Mouse (Mus musculus) limb, embryonic 11.5 days (tissue): ENCODE measurements at regions not wholly inside any gene's neighbourhood (a gene's known extent, or its start where the extent isn't known, plus 50 kb on each side); places are given as distances from the start of the nearest gene placed in this dataset.

ENCODE experiments used
- ATAC-seq: fragments of 200-750 bp; cut with Nextera tagmentation; 2 replicates; pipeline ENCODE4 v1.8.0; 2017; ENCODE audit warnings: low read depth; ENCODE audit not compliant: insufficient number of reproducible peaks, low FRiP score, low TSS enrichment
- DNase-seq: peaks from one replicate; pipeline ENCODE4 v3.0.0-alpha.2; 2015; ENCODE audit warnings: low spot score
- H3K27ac ChIP-seq: fragments of 300-500 bp; sonication (generic); replicated peaks from 2 replicates; pipeline ENCODE4 v1.5.1; 2014; ENCODE audit warnings: low read depth, mild to moderate bottlenecking, low read length
- H3K27me3 ChIP-seq: fragments of 300-500 bp; sonication (generic); 2 replicates; pipeline ENCODE4 v1.6.1; 2014; ENCODE audit warnings: mild to moderate bottlenecking, low read length, mixed read lengths; ENCODE audit not compliant: control insufficient read depth, insufficient read depth
- H3K36me3 ChIP-seq: fragments of 300-500 bp; sonication (generic); 2 replicates; pipeline ENCODE4 v1.6.1; 2014; ENCODE audit warnings: mild to moderate bottlenecking, low read length, moderate library complexity, mixed read lengths; ENCODE audit not compliant: control insufficient read depth, insufficient read depth
- H3K4me1 ChIP-seq: fragments of 300-500 bp; sonication (generic); 2 replicates; pipeline ENCODE4 v1.6.1; 2014; ENCODE audit warnings: low read length, mixed read lengths; ENCODE audit not compliant: control insufficient read depth, insufficient read depth
- H3K4me2 ChIP-seq: fragments of 300-500 bp; sonication (generic); 2 replicates; pipeline ENCODE4 v1.6.1; 2014; ENCODE audit warnings: low read depth, mild to moderate bottlenecking, moderate library complexity; ENCODE audit not compliant: severe bottlenecking
- H3K4me3 ChIP-seq: fragments of 300-500 bp; sonication (generic); 2 replicates; pipeline ENCODE4 v1.5.1; 2014; ENCODE audit warnings: low read depth, low read length
- H3K9ac ChIP-seq: fragments of 300-500 bp; sonication (generic); 2 replicates; pipeline ENCODE4 v1.6.1; 2014; ENCODE audit warnings: mild to moderate bottlenecking, low read length
- H3K9me3 ChIP-seq: fragments of 300-500 bp; sonication (generic); 2 replicates; pipeline ENCODE4 v1.6.1; 2016; ENCODE audit warnings: low read length; ENCODE audit not compliant: control insufficient read depth
- WGBS: fragments of 180-500 bp; shearing (Covaris S2); extraction: QIAGEN DNeasy Blood & Tissue Kit; methylation state at CpG from one replicate; pipeline ENCODE4 v1.1.7; 2014; 5-methylcytosine and 5-hydroxymethylcytosine counted together

DNA sequence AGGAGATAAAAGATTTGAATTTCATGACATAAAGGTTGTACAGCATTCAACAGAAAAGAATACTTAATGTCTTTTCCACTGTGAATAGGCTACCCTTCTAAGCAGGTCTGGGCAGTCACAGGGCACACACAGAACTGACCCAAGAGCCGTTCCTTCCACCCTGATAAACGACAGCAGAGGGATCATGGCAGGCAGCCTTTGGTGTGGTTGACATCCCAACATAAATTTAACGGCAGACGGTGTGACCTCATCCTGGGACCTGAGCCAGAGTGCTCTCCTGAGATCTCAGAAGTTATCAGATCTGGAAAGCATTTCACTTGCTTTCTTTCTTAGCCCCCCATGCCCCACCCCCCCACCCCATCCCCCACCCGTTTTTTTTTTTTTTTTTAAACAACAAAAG, 290.1 kb downstream of the Sox4 start:
- Histone ChIP-seq H3K27me3 (no peaks in the 10 kb centered on the region), H3K4me1 (peaks cover 19% of the 10 kb centered on the region; the same call in 1 of the 2 replicates), H3K27ac (no peak overlapping the region), H3K4me2 (no peak overlapping the region), H3K9me3 (no peaks in the 10 kb centered on the region), H3K4me3 (no peak overlapping the region), H3K36me3 (no peaks in the 10 kb centered on the region), H3K9ac (no peak overlapping the region)
- DNase-seq (no peak), ATAC-seq (0 out of 2 replicates have a peak, but pooled peaks have one; percentile 31)
- 7% methylated on average over 5 of the region's 5 CpGs for WGBS

GRCm38 (mm10) chr13:28662316-28662752, 291.2 kb downstream of the Sox4 start:
- DNase-seq (no peak), ATAC-seq (no peak)
- Histone ChIP-seq H3K4me3 (no peak overlapping the region), H3K9me3 (no peaks in the 10 kb centered on the region), H3K4me1 (peaks cover 17% of the 10 kb centered on the region; the same call in 1 of the 2 replicates), H3K27ac (no peak overlapping the region), H3K9ac (no peak overlapping the region), H3K27me3 (no peaks in the 10 kb centered on the region), H3K36me3 (no peaks in the 10 kb centered on the region), H3K4me2 (no peak overlapping the region)
- 82% methylated on average over 3 of the region's 3 CpGs for WGBS

- WGBS, result 91% methylated on average over 2 of the region's 2 CpGs
- Histone ChIP-seq H3K27ac (no peak overlapping the region), H3K9ac (no peak overlapping the region), H3K4me2 (no peak overlapping the region), H3K4me1 (peaks cover 9% of the 10 kb centered on the region; the same call in 1 of the 2 replicates), H3K27me3 (no peaks in the 10 kb centered on the region), H3K9me3 (no peaks in the 10 kb centered on the region), H3K36me3 (no peaks in the 10 kb centered on the region), H3K4me3 (no peak overlapping the region)
- DNase-seq, result no peak
- no peak for ATAC-seq
Measured at GRCm38 (mm10) chr13:28660151-28660550, 293.4 kb downstream of the Sox4 start.

DNA sequence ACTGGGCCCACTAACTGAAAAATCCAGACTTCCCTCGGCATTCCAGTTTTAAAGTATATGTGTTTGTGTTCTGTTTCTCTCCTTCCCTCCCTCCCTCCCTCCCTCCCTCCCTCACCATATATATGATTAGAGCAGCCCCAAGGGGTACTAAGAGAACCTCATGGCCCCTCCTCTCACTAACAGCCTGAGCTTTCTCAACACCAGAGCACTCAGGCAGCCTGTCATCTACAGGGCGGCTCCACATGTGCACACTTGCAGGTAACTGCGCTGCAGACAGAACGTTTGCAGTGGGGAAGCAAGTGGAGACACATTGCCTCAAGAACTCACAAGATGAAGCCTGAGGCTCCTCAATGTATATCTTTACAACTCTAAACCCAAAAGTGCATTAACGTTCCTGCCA, 294.9 kb downstream of the Sox4 start:
- Histone ChIP-seq H3K27ac (no peak overlapping the region), H3K27me3 (no peaks in the 10 kb centered on the region), H3K36me3 (no peaks in the 10 kb centered on the region), H3K4me3 (no peak overlapping the region), H3K4me1 (no peaks in the 10 kb centered on the region), H3K4me2 (no peak overlapping the region), H3K9ac (no peak overlapping the region), H3K9me3 (no peaks in the 10 kb centered on the region)
- ATAC-seq, result 0 out of 2 replicates have a peak, but pooled peaks have one; percentile 39
- 58% methylated on average over 5 of the region's 5 CpGs for WGBS
- no peak for DNase-seq

DNA sequence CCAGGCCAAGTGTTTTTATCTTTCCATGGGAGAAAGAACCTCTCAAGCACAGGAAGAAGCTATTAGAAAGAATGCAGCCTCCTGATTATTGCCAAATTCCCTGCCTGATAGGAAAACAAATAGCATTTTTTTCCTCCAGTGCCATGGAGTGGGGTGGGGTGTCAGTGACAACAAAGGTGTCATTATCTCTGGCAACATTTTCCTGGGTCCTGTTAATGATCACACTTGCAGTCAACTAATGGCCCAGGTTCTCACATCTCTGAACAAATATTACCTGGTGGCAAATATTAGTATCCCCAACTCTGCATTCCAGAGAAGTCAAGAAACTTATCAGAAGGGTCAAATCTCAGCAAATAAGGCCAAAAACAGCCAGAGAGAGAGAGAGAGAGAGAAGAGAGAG, 298.6 kb downstream of the Sox4 start:
- DNase-seq (no peak), ATAC-seq (no peak)
- Histone ChIP-seq H3K9me3 (no peaks in the 10 kb centered on the region), H3K27me3 (no peaks in the 10 kb centered on the region), H3K4me1 (no peaks in the 10 kb centered on the region), H3K9ac (no peak overlapping the region), H3K27ac (no peak overlapping the region), H3K4me3 (no peak overlapping the region), H3K36me3 (no peaks in the 10 kb centered on the region), H3K4me2 (no peak overlapping the region)

GRCm38 (mm10) chr13:28653362-28653761, 300.2 kb downstream of the Sox4 start:
- Histone ChIP-seq H3K36me3 (no peaks in the 10 kb centered on the region), H3K4me3 (no peak overlapping the region), H3K4me2 (no peak overlapping the region), H3K9ac (no peak overlapping the region), H3K9me3 (no peaks in the 10 kb centered on the region), H3K27ac (no peak overlapping the region), H3K4me1 (no peaks in the 10 kb centered on the region), H3K27me3 (no peaks in the 10 kb centered on the region)
- 72% methylated on average over 4 of the region's 4 CpGs for WGBS
- DNase-seq, result no peak
- ATAC-seq, result no peak

DNA sequence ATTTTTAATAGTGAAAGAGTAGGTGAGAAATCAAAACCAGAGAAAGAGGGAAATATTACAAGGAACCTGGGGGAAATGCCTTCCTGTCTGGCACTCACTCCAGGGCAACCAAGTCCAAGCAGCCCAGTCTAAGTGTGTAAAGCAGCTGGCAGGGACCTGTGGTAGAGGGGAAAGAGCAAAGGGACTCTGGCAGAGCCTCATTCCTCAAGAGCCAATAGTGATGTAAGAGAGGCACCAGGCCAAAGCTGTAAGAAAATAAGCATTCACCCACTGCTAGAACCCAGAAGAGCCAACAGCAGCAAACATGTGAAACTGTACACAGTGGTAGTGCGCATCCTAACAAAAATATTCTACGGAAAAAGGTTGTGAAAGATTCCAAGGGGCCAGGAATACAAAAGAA, 301.7 kb downstream of the Sox4 start:
- no peak overlapping the region for H3K27ac ChIP-seq
- no peaks in the 10 kb centered on the region for H3K9me3 ChIP-seq
- no peaks in the 10 kb centered on the region for H3K36me3 ChIP-seq
- no peak overlapping the region for H3K9ac ChIP-seq
- H3K4me2 ChIP-seq, result no peak overlapping the region
- 93% methylated on average over 2 of the region's 2 CpGs for WGBS
- ATAC-seq, result no peak
- no peaks in the 10 kb centered on the region for H3K4me1 ChIP-seq
- no peak overlapping the region for H3K4me3 ChIP-seq
- no peaks in the 10 kb centered on the region for H3K27me3 ChIP-seq
- DNase-seq, result no peak

DNA sequence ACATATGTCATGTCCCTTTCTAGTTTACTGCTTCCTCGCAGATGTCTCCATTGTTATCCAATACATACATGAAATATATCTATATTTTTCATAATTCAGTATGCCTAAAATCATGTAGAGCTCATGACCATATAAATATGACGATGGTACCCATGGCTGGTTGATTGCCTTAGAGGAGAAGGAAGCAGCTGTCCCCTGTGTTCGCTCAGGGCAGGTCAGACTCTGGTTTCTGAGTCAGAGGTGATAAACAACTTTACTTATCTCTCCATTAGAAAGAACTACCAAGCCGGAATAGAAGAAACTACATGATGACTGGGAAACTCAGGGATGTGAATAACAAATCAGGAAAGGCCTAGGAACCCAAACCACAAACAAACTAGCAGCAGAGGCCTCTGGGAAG, 307.6 kb downstream of the Sox4 start:
- no peak overlapping the region for H3K4me2 ChIP-seq
- H3K36me3 ChIP-seq, result no peaks in the 10 kb centered on the region
- H3K9me3 ChIP-seq, result no peaks in the 10 kb centered on the region
- H3K9ac ChIP-seq, result no peak overlapping the region
- 84% methylated on average over 4 of the region's 4 CpGs for WGBS
- DNase-seq (no peak), ATAC-seq (no peak)
- no peak overlapping the region for H3K27ac ChIP-seq
- H3K27me3 ChIP-seq, result no peaks in the 10 kb centered on the region
- no peak overlapping the region for H3K4me3 ChIP-seq
- H3K4me1 ChIP-seq, result no peaks in the 10 kb centered on the region; the same call in 1 of the 2 replicates

GRCm38 (mm10) chr13:28644846-28645574, 308.5 kb downstream of the Sox4 start:
- DNase-seq (no peak), ATAC-seq (no peak)
- Histone ChIP-seq H3K27ac (no peak overlapping the region), H3K36me3 (no peaks in the 10 kb centered on the region), H3K9me3 (no peaks in the 10 kb centered on the region), H3K27me3 (no peaks in the 10 kb centered on the region), H3K4me2 (no peak overlapping the region), H3K4me3 (no peak overlapping the region), H3K4me1 (no peaks in the 10 kb centered on the region; the same call in 1 of the 2 replicates), H3K9ac (no peak overlapping the region)
- WGBS, result 80% methylated on average over 3 of the region's 3 CpGs
